In genomic region chr4:117480611-117481445, GRCm38 (mm10) we compare ENCODE assay signal across 14 mouse cellular contexts. TPM values are rescaled to one million over a fixed set of nuclear protein-coding genes. Genes with fewer than 3 reads are reported as not detected.
DNase-seq lines count a peak whose midpoint lies in the region; ATAC-seq and TF ChIP-seq lines count a peak whose summit lies in the region.
"Had no signal": no experiment of that assay in that cellular context is flagged by ENCODE, and none has a peak within 500 bp of the region (broad histone marks: within the 10 kb centered on the region; RNA-seq: fewer than 3 reads in every experiment).

No protein-coding gene starts in this region.

- H3K9ac ChIP-seq in hindbrain, embryonic 12.5 days: no peak overlapping the region
- no peak overlapping the region for H3K9ac ChIP-seq in hindbrain, postnatal 0 days (replicated peaks; ENCODE audit: low read length)
- H3K9ac ChIP-seq in MEL (ENCODE audit: control insufficient read depth, low read depth, low read length, poor library complexity, severe bottlenecking): no peak overlapping the region
- peak overlapping the region; percentile 26; the same call in 1 of the 2 replicates for H3K9ac ChIP-seq in liver, embryonic 13.5 days
- H3K9ac ChIP-seq: forebrain, embryonic 13.5 days had no signal

- no peak overlapping the region for H3K4me2 ChIP-seq in hindbrain, embryonic 12.5 days (replicated peaks)
- no peak overlapping the region for H3K4me2 ChIP-seq in hindbrain, postnatal 0 days (ENCODE audit: low read depth, low read length)
- no peak overlapping the region for H3K4me2 ChIP-seq in liver, embryonic 13.5 days
- H3K4me2 ChIP-seq: forebrain, embryonic 13.5 days had no signal

- 31% methylated on average over 11 of the region's 11 CpGs for WGBS in hindbrain, embryonic 12.5 days
- WGBS in hindbrain, postnatal 0 days: 43% methylated on average over 11 of the region's 11 CpGs
- 51% methylated on average over 11 of the region's 11 CpGs for WGBS in liver, embryonic 13.5 days (ENCODE audit: insufficient replicate concordance)

- peaks cover 79% of the 10 kb centered on the region for H3K27me3 ChIP-seq in hindbrain, embryonic 12.5 days
- peaks cover 5% of the 10 kb centered on the region; the same call in 1 of the 2 replicates for H3K27me3 ChIP-seq in hindbrain, postnatal 0 days (ENCODE audit: insufficient read depth, low read length)
- H3K27me3 ChIP-seq in MEL (ENCODE audit: control insufficient read depth in 1 of 2, insufficient read depth in 2 of 2, low read length in 2 of 2): no peaks in the 10 kb centered on the region
- peaks cover 17% of the 10 kb centered on the region for H3K27me3 ChIP-seq in liver, embryonic 13.5 days

- H3K9me3 ChIP-seq in hindbrain, embryonic 12.5 days (replicated peaks): no peaks in the 10 kb centered on the region
- no peaks in the 10 kb centered on the region for H3K9me3 ChIP-seq in hindbrain, postnatal 0 days (ENCODE audit: low read length)
- H3K9me3 ChIP-seq in MEL (replicated peaks; ENCODE audit: insufficient read depth, low read length): no peaks in the 10 kb centered on the region
- H3K9me3 ChIP-seq in liver, embryonic 13.5 days (replicated peaks): no peaks in the 10 kb centered on the region
- H3K9me3 ChIP-seq: forebrain, embryonic 13.5 days had no signal

- H3K79me2 ChIP-seq in MEL (ENCODE audit: control insufficient read depth, insufficient read depth, low read length, poor library complexity): no peaks in the 10 kb centered on the region

- no peak for TF ChIP-seq RAD21 in MEL (IDR thresholded peaks at IDR 0.05; ENCODE audit: low read depth, low read length)

- no peak overlapping the region for H3K4me3 ChIP-seq in hindbrain, embryonic 12.5 days
- no peak overlapping the region for H3K4me3 ChIP-seq in hindbrain, postnatal 0 days (ENCODE audit: low read length)
- no peak overlapping the region for H3K4me3 ChIP-seq in MEL (ENCODE audit: control insufficient read depth in 1 of 2, insufficient read depth in 1 of 2, low read depth in 2 of 2, low read length in 2 of 2)
- H3K4me3 ChIP-seq in liver, embryonic 13.5 days (replicated peaks): no peak overlapping the region
- H3K4me3 ChIP-seq: forebrain, embryonic 13.5 days; gastrocnemius, adult 2 months had no signal

- TF ChIP-seq CTCF in hindbrain, postnatal 0 days (IDR thresholded peaks at IDR 0.05; ENCODE audit: low read depth): no peak
- no peak for TF ChIP-seq CTCF in MEL (IDR thresholded peaks at IDR 0.05 in 2 of 3, conservative IDR thresholded peaks at IDR 0.05 in 1 of 3; ENCODE audit: control insufficient read depth in 1 of 3, insufficient read depth in 1 of 3, low read depth in 2 of 3, low read length in 3 of 3, poor library complexity in 1 of 3, severe bottlenecking in 1 of 3)

- no peak for TF ChIP-seq POLR2A in MEL (IDR thresholded peaks at IDR 0.05; ENCODE audit: control insufficient read depth in 1 of 2, insufficient read depth in 1 of 2, low read depth in 1 of 2, low read length in 2 of 2, poor library complexity in 1 of 2)

- no peaks in the 10 kb centered on the region for H3K36me3 ChIP-seq in hindbrain, embryonic 12.5 days
- H3K36me3 ChIP-seq in hindbrain, postnatal 0 days (ENCODE audit: insufficient read depth, low read length): no peaks in the 10 kb centered on the region
- H3K36me3 ChIP-seq in MEL (ENCODE audit: control insufficient read depth in 1 of 2, insufficient read depth in 2 of 2, low read length in 2 of 2): peaks cover 0 to 47% of the 10 kb centered on the region in 2 experiments; a peak in 2 of 4 replicates
- no peaks in the 10 kb centered on the region for H3K36me3 ChIP-seq in liver, embryonic 13.5 days

- 0 out of 2 replicates have a peak, but pooled peaks have one; percentile 8 for ATAC-seq in hindbrain, embryonic 12.5 days (ENCODE audit: low FRiP score)
- no peak for ATAC-seq in hindbrain, postnatal 0 days
- no peak for ATAC-seq in liver, embryonic 13.5 days (ENCODE audit: low read depth)
- ATAC-seq: forebrain, embryonic 13.5 days had no signal

- no peak for TF ChIP-seq EP300 in MEL (IDR thresholded peaks at IDR 0.05; ENCODE audit: low read depth in 1 of 2, low read length in 2 of 2)

- no peak for DNase-seq in hindbrain, postnatal 0 days (ENCODE audit: low spot score)
- DNase-seq in 416B (ENCODE audit: low read depth) (peak; percentile 27), MEL (ENCODE audit: low read depth, low spot score) (peak; percentile 6)
- no peak for DNase-seq in liver, embryonic 13.5 days
- DNase-seq in cerebellum, adult 9-10 months: no peak
- no peak for DNase-seq in left cerebral cortex, adult 9 months (ENCODE audit: low spot score in 2 of 2)
- DNase-seq: cerebellum, adult 2 months; gastrocnemius, adult 2 months; heart, postnatal 4 days; kidney, adult 8-10 months; lung, adult 2 months; right cerebral cortex, postnatal 25 days had no signal

- H3K27ac ChIP-seq in hindbrain, embryonic 12.5 days: 0 out of 2 replicates have a peak overlapping the region, but pooled peaks have one; percentile 5
- no peak overlapping the region for H3K27ac ChIP-seq in hindbrain, postnatal 0 days
- H3K27ac ChIP-seq in MEL (ENCODE audit: control insufficient read depth, low read depth, low read length): no peak overlapping the region
- H3K27ac ChIP-seq in liver, embryonic 13.5 days: peak overlapping the region; percentile 60
- H3K27ac ChIP-seq: forebrain, embryonic 13.5 days had no signal

- H3K4me1 ChIP-seq in hindbrain, embryonic 12.5 days: peaks cover 42% of the 10 kb centered on the region
- H3K4me1 ChIP-seq in hindbrain, postnatal 0 days (ENCODE audit: insufficient read depth, low read length): 0 out of 2 replicates have a peak, but pooled peaks cover 5% of the 10 kb centered on the region
- peaks cover 13 to 50% of the 10 kb centered on the region in 2 experiments for H3K4me1 ChIP-seq in MEL (ENCODE audit: control insufficient read depth in 1 of 2, insufficient read depth in 2 of 2, low read length in 2 of 2)
- peaks cover 98% of the 10 kb centered on the region for H3K4me1 ChIP-seq in liver, embryonic 13.5 days (replicated peaks)

TF ChIP-seq in MEL, 35 proteins besides CTCF, POLR2A, EP300 and RAD21:
- TF ChIP-seq MAZ (IDR thresholded peaks at IDR 0.05; ENCODE audit: low read depth, low read length) (no peak), HCFC1 (IDR thresholded peaks at IDR 0.05; ENCODE audit: low read depth, low read length) (no peak), USF1 (IDR thresholded peaks at IDR 0.05; ENCODE audit: low read depth, low read length) (no peak), CHD1 (IDR thresholded peaks at IDR 0.05; ENCODE audit: low read depth, low read length) (no peak), CHD2 (IDR thresholded peaks at IDR 0.05; ENCODE audit: low read length) (no peak), NELFE (IDR thresholded peaks at IDR 0.05; ENCODE audit: low read depth, low read length) (no peak), USF2 (IDR thresholded peaks at IDR 0.05; ENCODE audit: borderline replicate concordance in 1 of 2, insufficient read depth in 1 of 2, low read depth in 1 of 2, low read length in 2 of 2) (no peak), POLR2AphosphoS5 (IDR thresholded peaks at IDR 0.05; ENCODE audit: borderline replicate concordance, low read depth, low read length) (no peak), MXI1 (IDR thresholded peaks at IDR 0.05; ENCODE audit: low read depth, low read length) (no peak), BHLHE40 (IDR thresholded peaks at IDR 0.05; ENCODE audit: borderline replicate concordance, low read depth, low read length) (no peak), JUND (IDR thresholded peaks at IDR 0.05; ENCODE audit: low read depth, low read length) (no peak), NRF1 (IDR thresholded peaks at IDR 0.05; ENCODE audit: insufficient read depth, low read depth, low read length, poor library complexity, severe bottlenecking) (no peak), SMC3 (IDR thresholded peaks at IDR 0.05; ENCODE audit: low read depth, low read length) (no peak), POLR2AphosphoS2 (IDR thresholded peaks at IDR 0.05; ENCODE audit: low read length) (no peak), MYB (IDR thresholded peaks at IDR 0.05; ENCODE audit: low read depth, low read length) (no peak), ZNF384 (IDR thresholded peaks at IDR 0.05; ENCODE audit: low read depth, low read length) (no peak)
TF ChIP-seq in MEL: peak in this region for 0.

RNA-seq across cellular contexts. Expression of gene Rnf220, which starts 16.0 kb away (rescaled TPM):
- polyA plus RNA-seq in hindbrain, embryonic 12.5 days (2016; fragmentation: Nextera tagmentation; extraction: Ambion mirVana): 104 and 111 TPM in 2 replicates
- total RNA-seq in hindbrain, postnatal 0 days (2014; rRNA removed): 119 and 156 TPM in 2 replicates
- polyA plus RNA-seq in hindbrain, postnatal 0 days (2015; fragmentation: Nextera tagmentation; extraction: Ambion mirVana): 101 and 105 TPM in 2 replicates
- total RNA-seq in MEL (2012; rRNA removed): 111 and 121 TPM in 2 replicates
- polyA plus RNA-seq in MEL (2012; ENCODE audit: insufficient read depth in 1 of 2, insufficient read length in 2 of 2, low read depth in 1 of 2, low replicate concordance in 2 of 2, missing spikeins in 1 of 2): 100 to 1,000 TPM in 1 of 2 experiments, not detected in 1; 201 TPM
- 31.6 and 34.2 TPM in 2 replicates for polyA plus RNA-seq in liver, embryonic 13.5 days (2015; fragmentation: Nextera tagmentation; extraction: Ambion mirVana)

Comparison
In these comparisons a context has a peak if more than half of its experiments do, and no peak if none do; other contexts are left out.
1. H3K27ac ChIP-seq: peak in hindbrain, embryonic 12.5 days (single experiment) and liver, embryonic 13.5 days (single experiment); none in hindbrain, postnatal 0 days (single experiment) and MEL (single experiment).
2. DNase-seq: peak in 416B (single experiment) and MEL (single experiment); none in hindbrain, postnatal 0 days (single experiment), liver, embryonic 13.5 days (single experiment), cerebellum, adult 9-10 months (single experiment) and left cerebral cortex, adult 9 months (0 of 2).